Mouse (Mus musculus): ENCODE measurements around the gene Tgm5.
A peak's percentile ranks its signal among the peaks of the same experiment; 100 is the strongest.
"Not testable (repeated sequence)": the region's sequence is repeated elsewhere in the genome, so short reads cannot be mapped to it uniquely, and the experiment has no call there.

The Tgm5 gene

DNA sequence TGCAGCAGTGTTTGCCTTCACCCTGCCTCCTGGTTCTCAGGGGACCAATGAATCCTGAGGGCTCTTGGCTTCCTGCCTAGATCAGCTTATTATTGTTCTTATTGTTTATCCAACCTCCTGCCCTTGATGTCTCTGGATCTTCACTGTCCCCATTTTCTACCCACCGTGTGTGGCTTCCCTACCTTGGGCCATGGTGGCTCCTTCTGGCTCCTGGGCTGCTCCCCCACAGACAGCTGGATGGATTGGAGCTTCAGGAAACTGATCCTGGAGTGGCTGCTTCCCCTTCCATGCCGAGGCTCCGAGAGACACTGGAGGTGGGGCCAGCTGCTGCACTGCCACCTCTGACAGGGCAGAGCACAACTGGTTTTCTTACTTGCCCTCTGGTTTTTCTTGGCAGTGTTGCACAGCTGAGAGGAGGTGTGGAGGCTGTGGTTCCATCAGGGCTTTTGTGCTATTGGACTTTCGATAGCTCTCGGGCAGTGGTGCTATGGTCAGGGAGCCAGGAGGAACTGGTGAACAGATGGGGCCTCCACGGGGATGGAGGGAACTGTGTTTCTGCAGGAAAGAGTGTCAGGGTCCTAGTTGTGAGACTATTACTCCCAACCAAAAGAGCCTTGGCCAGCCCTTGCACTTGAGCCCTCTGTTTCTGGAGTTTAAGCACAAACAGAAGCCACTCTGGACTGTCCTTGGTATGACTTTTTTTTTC, at the start of gene Tgm5:
Gene Tgm5 (minus strand): TSS at position 362 of the 706 bp plus-strand sequence.
- DNase-seq, result peak; percentile 60 to 65

DNA sequence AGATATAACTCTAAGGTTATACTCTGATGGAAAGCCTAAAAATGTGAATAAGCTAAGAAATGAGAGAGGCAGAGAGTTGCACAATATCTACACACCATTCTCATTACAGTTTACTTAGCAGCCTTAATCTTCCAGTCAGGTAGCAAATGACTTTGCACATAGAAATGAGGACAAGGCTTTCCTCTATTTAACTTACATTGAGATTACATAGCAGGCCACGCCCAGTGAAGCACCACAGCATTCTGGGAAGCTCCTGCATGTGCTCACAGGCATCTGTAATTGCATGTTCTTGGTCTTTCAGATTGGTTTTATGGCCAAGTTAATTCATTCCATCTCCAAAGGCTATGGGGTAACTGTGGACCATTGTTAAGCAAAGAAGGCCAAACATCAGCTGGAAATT, 47.2 kb upstream of the Tgm5 start:
- DNase-seq, result no peak

GRCm38 (mm10) chr2:121128865-121129620, 43.4 kb upstream of the Tgm5 start:
- DNase-seq, result no peak

GRCm38 (mm10) chr2:121127536-121127935, 41.9 kb upstream of the Tgm5 start:
- no peak for DNase-seq

- DNase-seq, result not testable (repeated sequence)
Observed at GRCm38 (mm10) chr2:121126302-121126701, 40.7 kb upstream of the Tgm5 start.

DNA sequence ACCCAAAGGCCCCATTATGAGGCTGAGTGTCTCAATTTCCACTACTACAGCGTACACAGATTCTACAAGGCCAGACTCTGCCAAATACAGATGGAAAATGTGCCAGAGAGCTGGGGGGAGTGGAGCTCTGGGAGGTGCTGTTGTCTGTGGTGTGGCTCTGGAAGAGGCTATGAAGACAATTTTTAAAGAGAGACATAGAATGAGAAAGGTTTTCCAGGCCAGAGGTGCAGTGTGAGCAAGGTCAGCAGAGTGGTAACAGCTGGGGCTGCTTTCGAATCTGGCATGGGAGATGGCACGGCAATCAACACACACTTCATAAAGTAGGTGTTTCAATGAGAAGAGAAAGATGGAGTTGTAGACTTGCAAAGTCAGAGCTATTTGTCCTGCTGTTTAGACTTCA, 33.6 kb upstream of the Tgm5 start:
- no peak for DNase-seq

DNA sequence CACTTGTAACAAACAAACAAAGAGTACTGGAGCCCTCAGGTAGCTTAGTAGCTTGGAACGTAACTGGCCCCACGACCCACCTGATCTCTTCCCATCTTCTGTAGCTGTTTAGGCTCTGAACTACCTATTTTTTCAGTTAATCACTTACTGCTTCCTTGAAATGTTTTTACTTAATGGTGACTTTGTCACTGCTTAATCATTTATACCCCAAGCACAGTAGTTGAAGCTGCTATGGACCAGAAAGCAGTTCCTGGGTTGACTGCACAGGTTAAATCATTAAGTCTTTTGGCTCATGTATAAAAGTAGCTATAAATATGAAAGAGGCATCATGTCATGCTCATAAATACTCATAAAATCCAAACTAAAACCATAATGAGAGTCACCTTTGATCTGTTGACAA, 29.8 kb upstream of the Tgm5 start:
- DNase-seq, result no peak

- no peak for DNase-seq
Observed at GRCm38 (mm10) chr2:121109695-121110094, 24.1 kb upstream of the Tgm5 start, which contains the start of gene Tgm7. Gene Tgm7 (minus strand): TSS chr2:121109795.

DNA sequence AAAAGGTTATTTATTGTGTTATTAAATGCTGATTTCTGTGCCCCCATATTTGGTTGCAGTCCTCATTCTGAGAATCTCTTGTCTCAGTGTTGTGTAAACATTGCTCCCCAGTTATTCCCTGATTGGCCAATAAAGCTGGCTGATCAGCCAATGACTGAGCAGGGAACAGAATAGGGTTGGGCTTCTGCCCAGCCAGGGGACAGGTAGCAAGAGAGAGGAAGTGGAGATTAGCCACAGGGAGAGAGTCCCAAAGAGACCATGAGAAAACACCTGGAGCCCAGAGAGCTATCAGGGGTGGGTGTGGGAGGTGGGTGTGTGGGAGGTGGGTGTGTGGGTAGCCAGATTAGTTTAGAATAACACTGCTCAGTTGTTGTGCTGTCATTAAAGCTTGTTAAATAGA, 20.3 kb upstream of the Tgm5 start:
- DNase-seq, result no peak

GRCm38 (mm10) chr2:121102051-121102450, 16.4 kb upstream of the Tgm5 start:
- peak; percentile 78 to 86 for DNase-seq

DNA sequence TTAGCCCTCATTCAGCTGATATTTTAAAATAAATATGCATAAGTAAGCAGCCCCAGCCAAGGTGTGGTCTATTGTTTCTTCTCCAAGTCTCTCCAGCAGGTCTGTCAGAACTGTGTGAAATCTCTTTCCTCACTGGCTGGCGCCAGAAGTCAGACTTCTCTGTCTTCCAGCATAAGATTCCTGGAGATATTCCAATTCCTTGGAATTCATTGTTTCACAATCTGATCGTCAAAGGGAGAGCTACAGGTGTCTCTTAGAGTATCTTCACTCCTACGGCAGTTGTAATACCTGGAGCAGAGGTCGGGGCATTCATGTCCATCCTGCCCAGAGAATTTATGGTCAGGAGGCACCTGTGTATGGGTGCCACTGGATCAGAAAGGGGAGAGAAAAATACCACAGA, 4.1 kb upstream of the Tgm5 start:
- DNase-seq, result no peak

DNA sequence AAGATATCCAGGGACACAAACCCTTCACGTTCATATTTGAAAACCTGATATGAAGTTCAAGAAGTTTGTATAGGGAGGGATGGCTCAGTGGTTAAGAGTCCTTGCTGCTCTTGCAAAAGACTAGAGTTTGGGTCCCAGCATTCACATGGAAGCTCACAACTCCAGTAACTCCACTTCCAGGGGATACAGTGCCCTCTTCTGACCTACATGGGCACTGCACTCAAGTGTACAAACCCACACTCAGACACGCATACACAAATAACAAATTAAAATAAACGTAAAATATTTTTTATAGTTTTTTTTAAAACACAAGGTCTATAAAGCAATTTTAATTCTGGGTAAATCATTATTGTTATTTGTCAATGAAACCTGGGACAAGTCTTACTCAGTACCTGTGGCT, 2.9 kb upstream of the Tgm5 start:
- no peak for DNase-seq

DNA sequence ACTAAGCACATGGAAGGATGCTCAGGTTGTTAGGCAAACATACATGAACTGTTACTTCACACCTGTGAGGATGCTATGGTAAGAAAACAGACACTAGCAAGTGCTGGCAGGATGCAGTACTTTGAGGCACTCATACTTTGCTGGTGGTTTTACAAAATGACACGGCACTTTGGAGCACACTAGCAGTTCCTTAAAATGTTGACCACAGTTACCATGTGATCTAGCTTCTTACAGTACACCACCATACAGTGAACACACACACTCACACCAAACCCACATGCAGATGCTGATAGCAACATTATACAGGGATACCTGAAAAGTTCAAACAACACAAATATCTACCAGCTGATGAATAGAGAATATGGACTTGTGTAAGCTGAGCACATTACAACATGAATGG, 3.0 kb downstream of the Tgm5 start:
- DNase-seq, result no peak

- no peak for DNase-seq
Observed at GRCm38 (mm10) chr2:121074747-121075146, 10.9 kb downstream of the Tgm5 start.

DNA sequence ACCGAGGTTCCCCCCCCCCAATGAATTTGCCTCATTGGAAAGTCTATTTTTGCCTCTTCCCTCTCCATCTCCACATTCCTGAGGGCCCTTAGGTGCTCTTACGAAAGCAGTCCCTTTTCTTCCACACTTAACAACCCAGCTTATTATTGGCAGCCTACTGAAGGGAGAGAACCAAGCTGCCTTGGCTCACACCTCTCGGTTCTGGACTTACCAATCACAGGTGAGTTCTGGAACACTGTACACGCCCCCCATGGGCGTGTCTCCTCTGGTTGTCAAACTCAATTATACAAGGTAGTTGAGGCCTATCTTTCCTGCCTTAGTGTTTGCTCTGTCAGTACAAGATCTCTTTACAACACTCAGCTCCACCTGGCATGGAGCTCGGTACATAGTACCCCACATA, 13.8 kb downstream of the Tgm5 start:
- DNase-seq, result no peak

DNA sequence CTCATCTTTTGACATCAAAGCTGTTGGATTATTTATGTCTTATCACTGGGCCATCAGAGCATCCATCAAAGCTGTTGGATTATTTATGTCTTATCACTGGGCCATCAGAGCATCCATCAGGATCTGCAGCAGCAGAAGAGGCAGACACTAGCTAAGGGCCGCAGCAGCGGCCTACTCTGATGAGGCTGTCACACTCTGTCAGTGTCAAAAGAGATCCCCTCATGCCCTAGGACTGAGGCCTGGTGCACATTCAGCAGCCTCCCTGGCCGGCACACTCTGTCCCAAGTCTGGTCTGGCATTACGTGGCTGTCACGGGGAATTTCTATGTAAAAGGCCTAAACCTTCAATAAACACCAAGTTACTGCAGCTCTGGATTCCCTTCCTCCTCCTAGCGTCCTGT, 16.1 kb downstream of the Tgm5 start:
- DNase-seq, result no peak

GRCm38 (mm10) chr2:121067116-121067515, 18.5 kb downstream of the Tgm5 start:
- DNase-seq, result no peak

GRCm38 (mm10) chr2:121061315-121061714, 24.3 kb downstream of the Tgm5 start:
- DNase-seq, result no peak

- no peak for DNase-seq
Observed at GRCm38 (mm10) chr2:121057997-121058396, 27.6 kb downstream of the Tgm5 start.

DNA sequence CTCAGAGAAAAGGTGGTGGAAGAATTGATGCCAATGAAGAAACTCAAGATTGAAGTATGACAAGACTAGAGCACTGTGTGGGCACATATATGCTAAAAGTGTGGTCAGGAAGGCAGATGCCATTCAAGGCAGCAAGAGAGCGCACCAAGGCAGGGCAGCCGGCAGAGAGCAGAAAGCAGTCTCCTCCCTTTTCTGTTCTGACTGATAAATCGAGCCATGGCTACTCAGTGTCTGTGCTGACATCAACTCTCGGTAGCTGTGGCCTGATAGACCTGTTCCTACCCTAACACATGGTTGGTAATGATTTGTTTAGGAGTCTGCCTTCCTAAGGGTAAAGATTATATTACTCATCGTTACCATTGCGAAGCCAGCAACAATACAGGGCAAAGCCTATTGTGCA, 29.7 kb downstream of the Tgm5 start:
- no peak for DNase-seq

DNA sequence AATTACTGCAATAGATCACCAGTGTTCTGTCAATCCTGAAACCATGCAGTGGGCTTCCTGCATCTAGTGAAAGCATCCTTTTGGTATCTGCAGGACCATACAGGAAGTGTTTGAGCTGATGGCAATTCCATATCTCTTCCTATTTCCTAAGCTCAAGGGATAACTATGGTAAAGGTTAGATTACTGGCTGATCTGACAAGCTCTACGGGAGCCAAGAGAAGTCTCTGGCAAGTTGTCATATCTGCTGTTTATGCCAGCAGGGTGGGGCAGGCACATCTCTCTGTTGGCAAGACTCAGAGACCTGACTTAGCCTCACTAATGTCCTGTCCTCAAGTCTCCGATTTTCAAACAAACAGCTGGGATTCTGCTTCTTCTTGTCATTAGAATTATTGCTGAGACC, 31.6 kb downstream of the Tgm5 start:
- DNase-seq, result peak; percentile 22 to 33

GRCm38 (mm10) chr2:121052176-121052575, 33.5 kb downstream of the Tgm5 start:
- no peak for DNase-seq

DNA sequence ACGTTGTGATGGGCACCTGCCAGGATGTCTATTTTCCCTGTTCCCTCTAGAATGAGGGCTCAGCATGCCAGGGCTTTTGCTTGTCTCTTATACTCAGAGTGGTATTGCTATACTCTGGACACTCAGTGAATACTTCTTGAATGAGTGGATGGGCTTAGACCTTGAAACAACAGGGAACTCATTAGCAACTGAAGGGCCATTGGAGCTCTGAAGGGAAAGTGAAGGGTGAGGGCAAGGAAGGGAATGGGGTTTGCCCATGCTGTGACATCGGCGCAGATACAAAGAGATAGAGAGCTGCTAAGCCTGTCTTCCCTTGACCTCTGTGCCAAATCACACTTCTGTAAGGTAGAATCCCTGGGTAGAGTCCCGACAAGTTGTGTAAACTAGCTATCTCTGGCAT, 40.0 kb downstream of the Tgm5 start:
- no peak for DNase-seq

GRCm38 (mm10) chr2:121041098-121041497, 44.5 kb downstream of the Tgm5 start:
- DNase-seq, result peak; percentile 47 to 57
